Mouse (Mus musculus) left cerebral cortex, adult 2 months (tissue): ENCODE measurements at regions not wholly inside any gene's neighbourhood (a gene's known extent, or its start where the extent isn't known, plus 50 kb on each side); places are given as distances from the start of the nearest gene placed in this dataset.

Experiments used
- DNase-seq, 2 experiments: peaks; one replicate each; pipeline ENCODE4 v3.0.0; 2021 to 2022; ENCODE audit warnings: low spot score in 2 of 2, mixed read lengths in 1 of 2; ENCODE audit errors: extremely low spot score in 1 of 2
- H3K27ac ChIP-seq: fragments of 200-600 bp; 2 replicates; pipeline ENCODE4 v1.8.1; 2022
- H3K4me3 ChIP-seq: fragments of 200-600 bp; 2 replicates; pipeline ENCODE4 v1.8.1; 2022
- CTCF ChIP-seq: fragments of 200-600 bp; IDR thresholded peaks from 2 replicates; pipeline ENCODE4 v1.8.1; 2022; ENCODE audit warnings: antibody characterized with exemption, mild to moderate bottlenecking, moderate library complexity
- intact Hi-C: fragments of 180-260 bp; cut with DNase I; formaldehyde crosslinking; loops from one replicate; pipeline ENCODE4 v1.15.1; 2025

DNA sequence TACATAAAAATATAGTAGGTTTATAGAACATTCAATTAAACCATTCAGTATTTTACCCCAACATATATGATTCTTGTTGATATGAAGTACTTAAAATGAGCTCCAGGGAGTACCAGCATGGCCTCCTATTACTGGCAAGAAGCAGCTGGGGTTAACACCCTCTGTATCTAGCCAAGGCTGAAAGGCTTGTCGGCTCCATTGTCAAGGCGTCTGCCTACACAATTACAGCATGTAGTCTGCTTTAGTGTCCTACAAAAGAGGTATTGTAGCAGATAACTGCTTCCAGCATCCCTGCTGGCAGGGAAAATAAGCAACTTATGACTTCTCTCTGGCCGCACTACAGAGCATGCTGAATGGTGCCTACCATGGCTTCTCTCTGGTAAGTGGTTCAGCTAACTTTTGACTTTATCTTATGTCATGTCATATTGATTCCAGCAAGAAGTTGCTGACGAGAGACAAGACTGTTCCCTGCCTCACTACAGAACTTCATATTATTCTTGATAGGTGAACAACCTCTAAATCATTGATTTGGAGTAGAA, 899.6 kb upstream of the Fam98a start:
- no peak for TF ChIP-seq CTCF
- intact Hi-C loops = no loop called here
- H3K27ac ChIP-seq = no peak overlapping the region
- H3K4me3 ChIP-seq = no peak overlapping the region
- no peak for DNase-seq
